Mouse (Mus musculus) A20 (cell line): ENCODE measurements around the gene Tub.

Source experiments
- DNase-seq: peaks from one replicate; pipeline ENCODE4 v3.0.0-alpha.2; 2011; ENCODE audit warnings: low read depth, low spot score

Tub gene

GRCm38 (mm10) chr7:108950312-108950761 lies at the start of gene Tub:
TSS of gene Tub (plus strand) at chr7:108950338.
- DNase-seq = no peak

GRCm38 (mm10) chr7:108903969-108904368 lies 46.2 kb upstream of the Tub start:
- no peak for DNase-seq

GRCm38 (mm10) chr7:108927043-108927442 lies 23.1 kb upstream of the Tub start:
- no peak for DNase-seq

- no peak for DNase-seq
Measured at GRCm38 (mm10) chr7:108928280-108929188, 21.6 kb upstream of the Tub start.

GRCm38 (mm10) chr7:108929726-108930393 lies 20.3 kb upstream of the Tub start, which contains the start of gene Nlrp10:
TSS of gene Nlrp10 (minus strand) at chr7:108930178.
- peak; percentile 20 for DNase-seq

- peak; percentile 96 for DNase-seq
Measured at GRCm38 (mm10) chr7:108933794-108934731, 16.1 kb upstream of the Tub start, which contains the start of gene Eif3f. TSS of gene Eif3f (plus strand) at chr7:108934417.

GRCm38 (mm10) chr7:108934836-108935235 lies 15.3 kb upstream of the Tub start:
- no peak for DNase-seq

- DNase-seq = peak; percentile 21
Measured at GRCm38 (mm10) chr7:108935411-108935810, 14.7 kb upstream of the Tub start.

- no peak for DNase-seq
Measured at GRCm38 (mm10) chr7:108936591-108936990, 13.5 kb upstream of the Tub start.

- DNase-seq = no peak
Measured at GRCm38 (mm10) chr7:108941466-108941865, 8.7 kb upstream of the Tub start.

GRCm38 (mm10) chr7:108944002-108944401 lies 6.1 kb upstream of the Tub start:
- DNase-seq = peak; percentile 59

- no peak for DNase-seq
Measured at GRCm38 (mm10) chr7:108948611-108949010, 1.5 kb upstream of the Tub start.

- DNase-seq = no peak
Measured at GRCm38 (mm10) chr7:108949301-108949700, 837 bp upstream of the Tub start.

GRCm38 (mm10) chr7:108950762-108951331 lies 709 bp downstream of the Tub start:
- DNase-seq = no peak

GRCm38 (mm10) chr7:108952801-108953200 lies 2.7 kb downstream of the Tub start:
- peak; percentile 20 for DNase-seq

- DNase-seq = peak; percentile 70
Measured at GRCm38 (mm10) chr7:108954185-108954584, 4.0 kb downstream of the Tub start.

- peak; percentile 29 for DNase-seq
Measured at GRCm38 (mm10) chr7:108957734-108958133, 7.6 kb downstream of the Tub start.

- DNase-seq = peak; percentile 29
Measured at GRCm38 (mm10) chr7:108965968-108966367, 15.8 kb downstream of the Tub start.

GRCm38 (mm10) chr7:108966742-108967362 lies 16.7 kb downstream of the Tub start:
- peak; percentile 66 for DNase-seq

- no peak for DNase-seq
Measured at GRCm38 (mm10) chr7:108968201-108968600, 18.1 kb downstream of the Tub start.

GRCm38 (mm10) chr7:108972273-108972672 lies 22.1 kb downstream of the Tub start:
- no peak for DNase-seq
